Mouse (Mus musculus): Measurements from ENCODE around the gene Fxyd7. TPM values are rescaled to one million over a fixed set of nuclear protein-coding genes. Genes with fewer than 3 reads are reported as not detected.
A peak's percentile ranks its signal among the peaks of the same experiment; 100 is the strongest.

Fxyd7 gene
- total RNA-seq, 2 experiments from 2014 or later: 333 to 341 TPM

DNA sequence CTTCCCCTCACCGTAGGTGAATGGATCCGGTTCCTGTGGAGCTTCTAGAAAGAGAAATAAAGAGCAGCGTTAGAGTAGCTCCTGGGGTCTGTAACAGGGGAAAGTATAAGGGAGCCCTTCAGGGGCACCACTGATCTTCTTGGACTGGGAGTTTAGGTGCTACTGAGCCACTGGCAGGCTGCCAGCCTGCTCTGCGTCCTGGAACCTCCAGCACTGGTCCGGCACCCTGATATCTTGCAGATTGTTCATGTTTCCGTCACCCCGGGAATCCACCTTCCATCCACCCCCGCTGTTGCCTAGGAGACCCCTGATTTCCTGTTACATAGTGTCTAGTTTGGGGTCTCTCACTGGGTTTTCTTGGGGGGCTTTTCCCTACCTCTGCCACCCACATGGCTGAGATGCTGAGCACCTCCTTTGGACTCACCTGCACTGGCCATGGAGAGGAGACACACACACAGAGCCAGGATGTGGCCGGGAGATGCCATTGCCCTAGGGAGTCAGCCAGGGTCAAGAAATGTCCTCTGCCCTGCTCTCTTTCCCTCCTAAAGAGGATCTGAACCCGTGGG is 2.7 kb upstream of the Fxyd7 start:
- peak in 1 of 2 experiments; percentile 34 for DNase-seq (ENCODE audit: low spot score in 2 of 2)

DNA sequence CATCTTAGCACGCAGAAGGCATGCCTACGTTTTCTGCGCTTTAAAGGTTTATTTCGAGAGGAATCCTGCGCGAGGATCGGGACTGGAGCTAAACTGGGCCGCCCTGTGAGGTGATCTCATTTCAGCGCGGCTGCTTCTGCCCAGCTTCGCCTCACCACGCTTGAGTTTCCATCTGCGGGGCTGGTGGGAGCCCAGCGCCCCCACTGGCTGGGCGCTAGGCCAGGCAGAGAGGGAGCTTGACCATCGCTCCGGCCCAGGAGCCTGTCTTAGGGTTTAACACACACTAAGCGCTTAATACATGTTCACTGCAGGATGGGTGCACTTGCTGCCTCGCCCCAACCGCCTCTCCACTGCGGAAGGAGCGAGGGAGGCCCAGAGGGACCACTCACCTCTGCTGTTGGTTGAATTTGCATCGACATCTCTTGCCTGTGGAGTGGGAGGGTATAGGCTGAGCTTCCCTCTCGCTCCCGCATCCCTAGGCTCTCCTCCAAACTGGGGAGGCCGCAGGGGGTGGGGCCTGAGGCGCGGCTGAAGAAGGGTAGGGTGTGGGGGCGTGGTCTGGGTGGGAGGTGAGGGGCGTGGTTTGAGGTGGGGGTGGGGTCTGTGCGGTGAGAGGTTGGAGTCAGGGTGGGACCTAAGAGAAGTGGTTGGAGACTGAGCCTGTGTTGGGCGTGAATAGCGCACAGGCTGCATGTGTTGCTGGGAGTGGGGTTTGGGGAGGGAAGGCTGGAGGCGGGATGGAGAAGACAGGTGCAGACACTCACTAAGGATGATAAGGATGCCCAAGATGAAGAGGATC is 1.6 kb upstream of the Fxyd7 start:
- peak; percentile 69 to 73 for DNase-seq (ENCODE audit: low spot score in 2 of 2)

DNA sequence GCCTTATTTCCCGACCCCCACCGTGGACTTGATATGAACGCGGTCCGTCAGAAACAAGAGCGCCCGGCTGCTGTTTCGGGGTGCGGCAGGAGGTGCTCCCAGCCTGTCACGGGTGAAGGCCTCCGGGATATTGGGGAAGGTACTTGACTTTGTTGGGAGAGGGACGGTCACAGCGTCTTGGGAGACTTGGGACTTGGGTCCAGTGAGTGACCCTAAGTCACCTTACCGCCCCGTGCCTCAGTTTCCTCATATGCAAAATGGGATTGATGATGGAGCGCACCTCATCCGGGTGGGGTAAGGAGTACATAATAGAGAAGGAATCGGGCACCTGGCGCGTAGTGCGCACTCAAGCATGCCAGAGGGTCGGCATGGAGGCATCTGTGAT is 976 bp upstream of the Fxyd7 start:
- DNase-seq (ENCODE audit: low spot score in 2 of 2): no peak

DNA sequence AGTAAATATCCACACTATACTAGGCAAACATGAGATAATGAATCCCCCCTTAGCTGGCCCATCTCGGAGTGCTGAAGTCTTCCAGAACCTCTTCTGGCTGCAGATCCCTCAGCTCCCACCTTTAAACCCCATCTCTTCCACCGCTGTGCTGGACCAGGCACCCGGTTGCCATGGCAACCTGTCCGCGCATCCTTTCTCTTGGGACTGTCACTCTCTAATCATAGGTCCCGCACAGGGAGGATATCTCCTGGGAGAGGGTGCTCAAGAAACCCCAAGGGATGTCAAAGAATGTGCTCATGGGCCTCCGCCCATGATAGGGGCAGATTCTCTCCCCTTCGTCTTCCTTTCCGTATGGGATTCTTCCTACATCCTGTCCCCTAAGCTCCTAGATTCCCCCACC is 346 bp downstream of the Fxyd7 start:
- DNase-seq (ENCODE audit: low spot score in 2 of 2): peak in 1 of 2 experiments; percentile 40

DNA sequence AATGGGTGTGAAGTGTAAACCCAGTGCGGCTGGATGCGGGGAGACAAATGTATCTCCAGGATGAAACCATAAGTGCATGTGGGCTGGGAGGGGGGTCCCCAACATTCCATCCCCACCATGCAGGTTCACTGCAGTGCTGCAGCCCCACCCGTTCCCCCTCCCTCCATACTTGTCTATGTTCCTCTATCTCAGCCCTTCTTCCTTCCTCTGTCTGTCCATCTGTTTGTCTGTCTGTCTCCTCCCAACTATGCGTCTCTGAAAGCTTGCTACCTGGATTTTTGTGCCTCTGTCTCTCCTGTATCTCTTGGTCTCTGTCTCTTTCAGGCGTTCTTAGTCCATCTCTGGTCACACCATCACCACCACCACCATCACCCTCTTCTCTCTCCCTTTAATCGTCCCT is 780 bp downstream of the Fxyd7 start:
- no peak for DNase-seq (ENCODE audit: low spot score in 2 of 2)

DNA sequence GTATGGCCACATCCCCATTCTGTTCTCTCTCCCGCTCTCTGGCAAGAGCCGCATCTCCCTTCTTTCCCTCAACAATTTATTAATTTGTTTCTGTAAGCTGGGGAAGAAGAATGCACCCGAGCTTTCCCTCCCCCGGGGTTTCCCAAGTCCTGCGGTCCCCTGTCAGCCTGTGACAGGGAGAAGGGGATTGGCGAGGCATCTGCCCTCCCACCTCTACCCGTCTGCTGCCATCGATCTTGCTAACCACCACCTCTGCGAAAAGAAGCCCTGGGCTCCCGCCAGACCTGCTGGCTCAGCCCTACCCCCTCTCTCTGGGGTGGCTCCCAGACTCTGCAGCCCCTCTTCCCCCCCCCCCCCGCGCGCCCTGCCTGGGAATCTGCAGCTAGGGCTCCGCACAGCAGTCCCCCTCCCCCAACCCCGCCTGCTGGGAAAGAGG is 1.4 kb downstream of the Fxyd7 start:
- peak; percentile 51 to 68 for DNase-seq (ENCODE audit: low spot score in 2 of 2)

DNA sequence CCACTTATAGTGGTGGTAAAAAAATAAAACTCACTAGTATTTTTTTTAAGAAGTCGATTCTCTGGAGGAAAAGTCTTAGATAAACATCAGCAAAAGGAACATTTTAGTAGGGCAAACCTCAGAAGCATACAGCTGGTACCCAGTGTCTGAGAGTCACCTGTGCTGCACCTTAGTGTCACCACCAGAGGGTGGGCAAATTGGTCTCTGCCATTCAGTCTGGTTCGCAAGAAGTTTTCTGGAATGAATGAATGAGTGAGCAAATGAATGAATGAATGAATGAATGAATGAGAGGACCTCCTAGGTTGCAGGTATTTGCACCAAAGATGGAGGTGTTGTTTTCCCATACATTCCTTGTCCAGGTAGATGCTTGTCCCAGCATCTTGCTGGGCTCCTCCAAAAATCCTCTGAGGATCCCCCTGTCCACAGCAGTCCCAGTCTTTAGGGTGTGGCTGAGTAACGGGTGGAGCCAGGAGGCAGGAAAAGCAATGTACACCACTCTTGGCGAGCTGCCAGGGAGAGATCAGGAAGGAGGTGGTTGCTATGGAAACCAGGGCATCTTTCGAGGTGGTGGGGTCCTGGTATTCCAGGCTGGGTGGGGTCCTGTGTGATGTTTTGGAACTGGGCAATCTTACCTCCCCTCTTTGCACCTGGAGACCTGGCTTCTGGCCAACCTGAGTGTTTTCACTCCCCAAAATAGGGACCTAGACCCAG is 2.0 kb downstream of the Fxyd7 start:
- DNase-seq (ENCODE audit: low spot score in 2 of 2): peak in 1 of 2 experiments; percentile 44

DNA sequence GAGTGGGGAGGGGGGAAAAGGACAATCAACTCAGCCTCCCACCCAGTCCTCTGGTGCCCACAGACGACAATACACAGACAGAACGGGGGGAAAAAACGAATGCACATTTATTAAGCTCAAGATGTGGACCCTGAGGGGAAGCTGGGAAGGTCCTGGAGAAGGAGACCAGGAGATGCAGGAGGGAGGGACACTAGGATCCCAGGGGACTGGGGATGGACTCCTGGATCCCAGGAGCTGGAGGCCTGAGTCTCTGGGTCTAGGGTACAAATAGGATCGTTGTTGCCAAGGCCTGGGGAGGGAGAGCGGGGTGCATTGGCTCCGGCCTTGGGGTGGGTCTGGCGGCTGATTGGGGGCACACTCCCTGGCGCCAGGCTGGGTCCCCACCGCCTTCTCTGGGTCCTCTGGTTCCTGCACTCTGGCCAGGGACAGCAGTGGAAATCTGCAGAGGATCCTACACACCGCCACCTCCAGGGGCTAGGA is 8.8 kb downstream of the Fxyd7 start, which contains the start of gene Fxyd5:
Fxyd5 (minus strand) TSS at position 51 of the 480 bp plus-strand sequence.
- DNase-seq (ENCODE audit: low spot score in 2 of 2): no peak

DNA sequence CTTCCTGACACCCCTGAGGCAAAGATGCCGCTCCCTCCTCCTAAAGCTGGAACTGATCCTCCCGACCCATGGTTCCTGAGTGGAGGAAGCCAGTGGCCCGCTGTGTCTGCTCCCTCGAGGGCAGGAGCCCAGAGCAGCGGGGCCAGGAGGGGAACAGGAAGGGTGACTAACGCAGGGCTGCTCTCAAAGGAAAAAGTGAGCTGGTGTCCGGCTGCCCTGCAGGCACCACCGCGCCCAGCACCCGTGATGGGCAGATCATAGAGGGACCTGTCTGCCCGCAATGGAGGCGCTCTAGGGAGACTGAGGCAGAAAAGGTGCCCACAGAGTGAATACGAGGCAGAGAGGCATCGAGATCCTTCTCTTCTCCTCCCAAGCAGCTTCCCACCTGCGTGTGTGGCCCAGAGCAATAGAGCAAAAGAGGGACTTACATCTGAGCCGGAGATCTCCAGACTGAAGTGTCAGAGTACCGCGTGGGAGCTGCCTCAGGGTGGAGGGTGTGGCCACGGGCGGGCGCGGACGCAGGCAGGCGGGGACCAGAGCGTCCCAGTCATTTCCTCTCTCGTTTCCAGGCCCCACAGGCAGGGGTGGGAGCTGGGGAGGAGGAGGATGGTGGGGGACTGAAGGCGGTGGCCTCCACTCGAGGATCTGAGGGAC is 9.5 kb downstream of the Fxyd7 start:
- no peak for DNase-seq (ENCODE audit: low spot score in 2 of 2)

DNA sequence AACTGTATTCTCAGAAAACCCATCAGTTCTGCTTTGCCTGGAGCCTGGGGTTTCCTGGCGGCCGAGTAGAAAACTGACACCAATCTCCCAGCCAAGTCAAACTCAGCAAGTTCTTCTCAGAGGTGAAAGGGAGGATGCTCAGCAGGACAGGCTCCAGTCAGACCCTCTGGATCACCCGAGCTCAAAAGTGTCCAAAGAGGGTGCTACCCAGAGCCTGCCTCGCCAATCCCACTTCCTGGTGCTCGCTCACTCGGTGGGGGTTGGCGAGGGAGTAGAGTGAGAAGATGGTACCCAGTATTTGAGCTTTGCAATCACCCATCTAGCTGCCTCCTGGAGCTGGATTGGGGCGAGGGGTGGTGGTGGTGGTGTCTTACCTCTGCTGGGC is 10.3 kb downstream of the Fxyd7 start:
- DNase-seq (ENCODE audit: low spot score in 2 of 2): no peak

DNA sequence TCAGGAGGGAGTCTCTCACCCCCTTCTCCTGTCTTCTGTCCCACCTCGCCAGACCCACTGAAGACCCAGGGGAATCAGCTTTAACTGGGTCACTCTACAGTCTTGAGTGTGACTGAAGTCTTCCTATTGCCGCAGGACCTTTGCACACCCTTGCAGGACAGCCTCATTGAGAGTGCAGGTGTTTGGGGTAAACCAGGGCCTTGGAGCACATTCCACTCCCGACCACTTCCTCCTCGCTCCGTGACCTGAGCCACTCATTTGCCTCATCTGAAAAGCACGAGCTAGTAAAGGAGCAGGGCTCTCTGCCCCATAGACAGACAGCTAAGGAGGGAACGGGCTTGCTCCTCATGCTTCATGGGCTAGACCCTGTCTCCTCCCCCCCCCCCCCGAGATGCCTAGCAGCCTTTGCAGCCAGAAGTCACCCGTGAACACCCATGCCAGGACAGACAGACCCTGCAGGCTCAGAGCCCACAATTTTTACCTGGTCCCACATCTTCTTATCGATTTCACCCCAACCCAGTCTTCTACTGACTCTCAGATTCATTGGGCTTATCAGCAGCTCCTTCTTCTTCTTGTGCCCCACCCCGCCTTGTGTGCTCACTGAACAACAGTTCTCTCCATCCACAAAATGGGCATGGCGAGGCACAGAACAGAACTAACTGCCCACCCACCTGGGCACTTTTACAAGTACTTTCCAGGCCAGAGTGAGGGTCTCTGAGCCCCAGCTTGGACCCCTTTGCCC is 10.8 kb downstream of the Fxyd7 start:
- DNase-seq (ENCODE audit: low spot score in 2 of 2): no peak

DNA sequence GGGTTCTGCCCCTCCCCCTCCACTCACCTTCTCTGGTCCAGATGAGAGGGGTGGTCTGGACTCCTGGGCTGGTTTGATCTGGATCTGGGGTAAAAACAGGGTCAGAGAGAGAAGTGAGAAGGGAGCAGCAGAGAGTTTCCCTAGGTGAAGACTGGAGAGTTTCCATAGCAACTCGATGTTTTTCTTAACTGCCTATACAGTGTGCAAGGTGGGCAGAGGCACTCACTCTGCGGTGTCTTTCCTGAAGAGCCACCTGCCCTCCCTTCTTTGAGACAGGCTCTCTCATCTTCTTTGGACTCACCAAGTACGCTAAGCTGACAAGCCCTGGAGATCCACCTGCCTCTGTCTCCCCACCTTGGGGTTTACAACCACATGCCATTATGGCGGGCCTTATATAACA is 12.3 kb downstream of the Fxyd7 start:
- DNase-seq (ENCODE audit: low spot score in 2 of 2): no peak

DNA sequence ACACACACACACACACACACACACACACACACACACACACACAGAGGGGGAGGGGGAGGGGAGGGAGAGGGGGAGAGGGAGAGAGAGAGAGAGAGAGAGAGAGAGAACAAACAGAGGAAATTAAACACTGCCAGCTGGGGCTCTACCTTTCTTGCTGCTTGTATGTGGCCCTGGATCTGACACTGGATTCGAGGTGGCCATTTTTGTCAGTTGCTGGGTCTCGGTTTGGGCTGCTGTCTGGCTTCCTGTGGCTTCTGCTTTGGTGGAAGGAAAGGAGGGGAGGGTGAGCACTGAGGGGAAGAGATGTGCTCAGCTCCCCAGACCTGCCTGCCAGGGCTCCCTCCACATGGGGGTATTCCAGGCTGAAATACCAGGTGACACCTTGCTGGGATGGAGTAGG is 13.6 kb downstream of the Fxyd7 start:
- no peak for DNase-seq (ENCODE audit: low spot score in 2 of 2)

DNA sequence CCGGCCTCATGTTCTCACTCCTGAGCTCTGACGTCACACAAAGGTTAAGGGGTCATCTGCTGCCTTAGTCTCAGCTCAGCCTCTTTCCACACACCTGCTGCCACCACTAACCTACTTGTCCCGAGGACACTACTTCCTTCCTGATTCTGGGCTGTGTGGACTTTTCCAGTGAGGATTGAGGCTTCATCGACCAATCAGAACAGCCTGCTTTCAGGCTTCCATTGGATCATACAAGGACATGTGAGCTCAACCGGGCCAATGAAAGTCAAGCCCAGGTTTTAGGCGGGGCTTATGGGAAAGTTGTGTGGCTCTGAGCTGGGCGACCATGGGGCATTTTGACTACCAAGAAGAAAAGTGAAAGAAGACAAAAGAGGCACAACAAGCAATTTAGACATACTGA is 14.3 kb downstream of the Fxyd7 start:
- DNase-seq (ENCODE audit: low spot score in 2 of 2): no peak

DNA sequence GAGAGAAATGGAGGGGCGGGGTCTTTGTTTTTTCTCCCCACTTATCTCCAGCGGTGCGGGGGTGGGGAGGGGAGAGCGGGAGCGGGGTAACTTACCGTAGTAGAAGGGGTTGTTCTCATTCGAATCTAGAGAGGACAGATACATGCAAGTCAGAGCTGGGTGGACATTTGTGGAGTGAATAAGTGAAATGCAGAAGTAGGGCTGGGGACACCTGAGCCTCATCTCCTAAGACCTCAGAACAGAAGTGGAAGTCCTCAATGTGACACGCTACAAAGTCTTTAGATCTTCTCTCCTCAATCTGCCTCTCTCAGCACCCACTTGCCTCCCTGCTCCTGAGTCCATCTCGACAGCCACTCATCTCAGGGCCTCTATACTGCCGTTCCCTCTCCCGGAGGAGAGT is 16.0 kb downstream of the Fxyd7 start:
- DNase-seq (ENCODE audit: low spot score in 2 of 2): no peak

DNA sequence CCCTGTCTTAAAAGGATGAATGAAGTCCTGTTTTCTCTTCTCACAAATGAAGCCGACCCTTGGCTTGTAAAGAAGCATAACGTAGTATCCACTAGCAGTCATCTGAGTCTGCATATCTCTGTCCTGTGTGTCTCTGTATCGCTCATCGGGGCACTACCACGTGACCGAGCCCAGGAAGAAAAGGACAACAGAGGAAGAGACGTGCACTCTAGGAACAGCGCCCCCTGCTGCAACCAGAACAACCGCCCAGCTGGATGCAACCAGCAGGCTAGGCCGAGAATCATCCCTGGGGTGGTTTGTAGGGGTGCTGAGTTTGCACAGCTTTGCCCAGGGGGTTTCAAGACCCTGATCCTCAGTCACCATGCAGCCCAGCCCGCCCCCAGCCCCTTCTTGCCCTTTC is 16.5 kb downstream of the Fxyd7 start:
- DNase-seq (ENCODE audit: low spot score in 2 of 2): no peak

DNA sequence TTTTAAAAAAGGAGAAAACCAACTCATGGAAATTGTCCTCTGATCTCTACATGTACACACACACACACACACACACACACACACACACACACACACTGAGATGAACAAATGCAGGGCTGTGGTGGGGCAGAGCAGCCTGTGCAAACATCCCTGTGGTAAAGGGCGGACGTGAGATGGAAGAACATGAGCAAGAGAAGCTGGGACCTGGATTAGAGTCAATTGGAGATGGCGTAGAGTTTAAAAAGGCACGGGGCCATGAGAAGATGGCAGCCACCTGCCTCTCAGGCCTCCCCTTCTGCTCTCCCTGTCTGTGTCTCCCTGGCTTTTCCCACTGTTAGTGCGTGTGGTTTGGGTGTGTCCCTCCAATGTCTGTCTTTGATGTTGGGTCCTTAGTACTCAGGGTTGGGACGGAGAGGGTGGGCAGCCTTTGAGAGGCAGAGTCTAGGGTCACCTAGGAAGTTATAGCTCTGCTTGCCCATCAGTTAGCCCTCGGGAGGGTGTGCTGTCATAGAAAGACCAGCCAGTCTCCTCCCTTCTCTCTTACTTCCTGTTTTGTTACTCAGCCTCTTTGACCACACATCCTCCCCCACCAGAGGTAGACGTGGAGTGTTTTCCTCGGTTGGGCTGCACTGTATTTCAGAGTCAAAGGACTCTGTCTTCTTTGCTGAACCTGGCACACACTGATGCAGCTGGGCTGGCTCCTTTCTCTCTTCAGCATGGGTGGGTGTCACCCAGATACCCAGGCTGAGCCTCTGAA is 17.7 kb downstream of the Fxyd7 start:
- no peak for DNase-seq (ENCODE audit: low spot score in 2 of 2)

DNA sequence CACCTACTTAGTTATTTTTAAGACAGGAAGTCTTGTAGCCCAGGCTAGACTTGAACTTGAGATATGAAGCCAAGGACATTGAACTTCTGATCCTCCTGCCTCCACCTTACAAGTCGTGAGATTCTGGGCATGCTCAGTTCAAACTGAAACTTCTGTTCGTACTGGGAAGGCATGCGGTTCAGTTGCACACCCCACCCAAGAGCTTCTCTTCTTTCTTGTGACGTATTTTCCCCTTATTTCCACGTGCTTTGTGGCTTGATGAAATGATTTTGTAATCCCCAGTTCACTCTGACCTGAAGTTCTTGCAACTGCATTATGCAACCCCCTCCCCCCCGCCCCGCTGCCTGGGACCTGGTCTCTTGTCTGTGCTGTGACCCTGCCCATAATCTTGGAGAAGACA is 19.5 kb downstream of the Fxyd7 start:
- no peak for DNase-seq (ENCODE audit: low spot score in 2 of 2)

DNA sequence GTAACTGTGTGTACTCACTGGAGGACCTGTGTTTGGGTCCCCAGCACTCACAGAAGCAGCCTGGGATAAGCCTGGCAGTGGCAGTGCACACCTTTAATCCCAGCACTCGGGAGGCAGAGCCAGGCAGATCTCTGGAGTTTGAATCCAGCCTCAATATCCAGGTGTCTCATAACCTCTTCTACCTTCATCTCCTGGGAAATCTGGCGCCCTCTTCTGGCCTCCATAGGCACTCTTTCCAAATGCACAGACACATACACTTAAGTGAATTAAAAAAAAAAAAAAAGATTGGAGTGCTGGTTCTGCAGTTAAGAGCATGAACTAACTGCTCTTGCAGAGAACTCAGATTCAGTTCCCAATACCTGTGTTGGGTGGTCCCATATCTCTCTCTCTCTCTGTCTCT is 20.6 kb downstream of the Fxyd7 start:
- no peak for DNase-seq (ENCODE audit: low spot score in 2 of 2)

DNA sequence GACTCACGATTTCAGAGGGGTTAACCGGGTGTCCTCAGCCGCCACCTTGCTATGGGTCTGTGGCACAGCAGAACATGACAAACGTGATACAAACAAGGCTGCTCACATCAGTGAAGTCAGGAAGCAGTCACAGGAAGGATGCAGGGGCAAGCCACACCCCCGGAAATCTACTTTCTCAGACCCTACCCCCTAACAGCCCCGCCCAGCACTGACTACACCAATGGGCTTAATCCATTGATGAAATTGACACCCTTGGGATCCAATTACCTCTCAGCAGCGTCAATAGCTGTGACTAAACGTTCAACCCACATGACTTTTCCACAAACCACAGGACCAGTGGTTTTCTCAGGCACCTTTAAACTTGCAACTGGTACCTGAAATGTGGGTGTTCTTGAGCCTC is 22.7 kb downstream of the Fxyd7 start:
- DNase-seq (ENCODE audit: low spot score in 2 of 2): no peak
